Mouse (Mus musculus): Measurements from ENCODE around the gene Kcnip4.

- TF ChIP-seq POLR2A (IDR thresholded peaks at IDR 0.05; ENCODE audit: low read depth, low read length) = no peak
- no peak for TF ChIP-seq CTCF (IDR thresholded peaks at IDR 0.05; ENCODE audit: extremely low read depth, insufficient read length, insufficient replicate concordance, low read depth, low read length)
Measured at GRCm38 (mm10) chr5:48864268-48864967, 660.3 kb downstream of the Kcnip4 start.

Data from small intestine, adult 2 months (tissue).